Mouse (Mus musculus) cerebellum, postnatal 36 days (tissue): ENCODE measurements at regions not wholly inside any gene's neighbourhood (a gene's known extent, or its start where the extent isn't known, plus 50 kb on each side); places are given as distances from the start of the nearest gene placed in this dataset.
A peak's percentile ranks its signal among the peaks of the same experiment; 100 is the strongest.

ENCODE experiments used
- DNase-seq, 2 experiments: peaks; one replicate each; pipeline ENCODE4 v3.0.0; 2021 to 2022; ENCODE audit warnings: mixed read lengths in 2 of 2

DNA sequence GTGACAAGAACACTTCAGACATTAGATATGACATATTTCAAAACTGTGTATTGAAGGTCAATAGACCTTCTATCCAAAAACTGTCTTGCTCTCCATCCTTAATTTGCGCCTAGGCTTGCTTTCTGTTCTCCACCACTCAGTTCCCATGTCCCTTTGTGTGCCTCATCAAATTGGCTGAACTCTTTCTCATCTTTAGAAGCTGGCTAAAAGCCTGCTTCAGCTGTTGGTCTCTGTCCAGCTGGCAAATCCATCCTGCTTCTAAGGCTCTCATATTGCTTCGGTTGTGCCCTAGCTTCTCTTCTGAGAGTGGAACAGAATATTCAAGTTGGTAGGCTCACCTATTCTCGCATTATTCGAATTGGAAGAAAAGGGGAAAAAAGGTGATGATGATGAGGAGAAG is 322.6 kb upstream of the Klf12 start:
- DNase-seq = peak; percentile 2 to 5

DNA sequence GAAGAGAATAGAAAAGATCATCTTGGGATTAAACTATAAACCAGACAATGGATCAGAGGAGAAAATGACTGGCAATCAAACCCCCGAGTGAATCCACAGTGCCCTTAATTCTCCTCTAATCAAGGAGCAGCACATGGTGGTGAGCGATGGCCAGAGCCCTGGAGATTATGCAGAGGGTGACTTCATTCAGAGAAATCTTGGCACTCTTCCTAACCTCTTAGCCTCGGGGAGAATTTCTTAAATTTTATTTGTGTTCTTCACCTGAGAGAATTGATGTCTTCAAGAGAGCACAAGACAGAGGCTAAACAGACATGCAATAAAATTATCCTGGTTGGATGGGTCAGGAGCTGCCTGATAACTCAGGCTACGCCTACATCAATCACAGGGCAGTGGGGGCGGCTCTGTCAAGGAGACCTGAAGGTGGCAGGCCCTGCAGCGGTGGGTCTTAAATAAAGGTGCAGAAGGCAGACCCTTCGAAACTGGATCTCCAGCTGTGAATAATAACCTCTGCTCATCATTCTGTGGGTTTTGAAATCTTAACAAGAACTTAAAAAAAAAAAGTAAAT is 316.5 kb upstream of the Klf12 start:
- DNase-seq = no peak

DNA sequence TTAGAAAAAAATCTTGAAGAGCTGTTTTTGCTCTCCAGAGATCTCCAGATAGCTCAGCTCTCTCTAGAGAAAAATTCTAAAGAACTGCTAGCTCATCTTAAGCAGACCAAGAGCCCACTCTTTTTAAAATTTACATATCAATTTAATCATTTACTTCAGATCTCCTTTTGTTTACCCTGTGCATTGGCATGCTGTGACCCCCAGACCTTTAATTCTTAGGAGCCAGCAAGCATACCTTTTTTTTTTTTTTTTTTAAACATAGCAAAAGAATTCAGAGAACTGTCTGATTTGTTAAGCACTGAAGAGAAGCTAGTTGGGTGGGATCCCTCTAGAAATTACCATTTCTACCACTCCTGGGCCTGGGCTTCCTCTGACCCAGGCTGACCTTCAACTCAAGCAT is 285.5 kb upstream of the Klf12 start:
- no peak for DNase-seq

DNA sequence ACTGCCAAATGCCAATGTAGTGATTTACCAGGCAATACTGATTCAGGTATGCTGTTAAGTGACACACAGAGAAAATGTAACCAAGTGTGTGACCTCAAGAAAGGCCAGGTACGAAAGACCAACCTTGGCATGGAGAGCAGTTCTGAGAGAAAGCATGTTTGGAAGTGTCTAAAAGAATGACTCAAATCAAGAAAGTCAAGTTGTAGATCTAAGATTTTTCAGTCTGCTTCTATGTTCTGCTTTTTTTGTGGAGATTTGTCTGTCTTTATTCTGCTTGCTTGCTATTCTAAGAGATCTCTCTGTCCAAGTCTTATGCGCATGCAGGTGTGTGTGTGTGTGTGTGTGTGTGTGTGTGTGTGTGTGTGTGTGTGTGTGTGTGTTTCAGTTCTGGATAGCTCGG is 277.4 kb upstream of the Klf12 start:
- DNase-seq = no peak

DNA sequence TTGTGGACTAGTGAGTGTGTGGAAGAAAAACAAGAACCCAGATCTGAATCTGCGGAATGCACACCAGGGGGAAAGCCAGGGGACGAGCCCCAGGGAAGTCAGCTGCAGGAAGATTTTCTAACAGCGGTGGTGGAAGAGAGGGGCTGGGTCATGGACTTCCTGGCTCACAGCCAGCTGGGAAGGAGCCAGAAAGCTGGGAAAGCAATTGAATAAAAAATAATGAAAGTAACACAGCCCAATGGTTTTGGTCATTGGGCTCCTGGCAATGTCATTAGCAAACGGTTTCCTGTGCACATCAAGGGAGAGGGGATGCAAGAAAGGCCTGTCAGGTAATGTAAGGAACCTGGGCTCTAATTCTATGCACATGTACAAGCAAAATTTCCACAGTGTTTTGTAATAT is 273.9 kb upstream of the Klf12 start:
- peak in 1 of 2 experiments; percentile 3 for DNase-seq

DNA sequence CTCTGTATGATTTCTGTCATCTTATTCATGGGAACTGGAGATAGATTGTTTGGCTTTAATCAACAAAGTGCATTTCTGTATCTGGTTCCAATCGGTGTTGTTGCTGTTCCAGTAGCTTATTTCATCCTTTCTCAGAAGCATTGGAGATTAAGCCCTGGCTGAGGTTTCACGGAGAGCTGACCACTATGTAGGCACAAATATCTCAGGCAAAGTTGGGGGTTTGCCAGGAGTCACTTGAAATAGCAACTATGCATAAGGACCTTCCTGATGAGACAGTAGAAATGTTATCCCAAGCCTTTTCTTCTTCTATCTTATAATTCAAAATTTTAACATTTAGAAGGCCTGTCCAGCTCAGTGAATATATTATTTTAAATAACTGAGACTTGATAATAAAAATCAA is 268.0 kb upstream of the Klf12 start:
- peak in 1 of 2 experiments; percentile 5 for DNase-seq

DNA sequence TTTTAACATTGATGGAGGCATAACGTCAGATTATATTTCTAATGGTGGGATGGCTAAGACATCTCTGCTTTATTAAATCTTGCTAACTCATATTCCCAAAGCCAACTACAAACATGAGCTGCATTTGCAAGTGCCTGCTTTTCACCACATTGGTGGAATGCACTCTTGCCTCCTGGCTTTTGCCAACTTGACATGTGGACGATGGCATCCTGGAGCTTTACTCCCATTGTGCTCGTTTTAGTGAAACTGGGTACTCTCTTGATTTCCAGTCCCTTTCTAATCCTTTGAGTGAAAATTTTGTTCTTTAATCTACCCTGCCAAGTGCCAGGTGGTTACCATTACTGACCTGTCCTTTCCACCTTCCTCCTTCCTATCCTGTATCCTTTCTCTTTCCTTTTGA is 265.8 kb upstream of the Klf12 start:
- DNase-seq = peak; percentile 11 to 19

DNA sequence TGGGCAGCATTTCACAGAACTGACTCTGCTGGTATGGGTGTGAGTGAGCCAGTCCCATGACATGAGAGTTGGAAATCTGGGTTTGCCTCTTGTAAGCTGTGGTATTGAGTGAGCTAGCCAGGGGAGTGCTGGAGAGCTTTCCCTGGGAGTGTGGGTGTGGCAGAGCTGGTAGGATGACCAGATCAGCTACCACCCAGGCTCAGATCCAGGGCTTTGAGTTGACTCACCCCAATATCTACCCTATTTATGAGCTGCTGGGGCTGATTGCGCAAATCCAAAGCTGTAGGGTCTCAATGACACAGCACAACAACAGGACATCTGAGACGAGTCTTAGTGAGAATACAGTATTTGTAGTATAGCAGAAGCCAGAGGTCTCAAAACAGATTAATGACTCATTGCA is 245.7 kb upstream of the Klf12 start:
- DNase-seq = no peak

DNA sequence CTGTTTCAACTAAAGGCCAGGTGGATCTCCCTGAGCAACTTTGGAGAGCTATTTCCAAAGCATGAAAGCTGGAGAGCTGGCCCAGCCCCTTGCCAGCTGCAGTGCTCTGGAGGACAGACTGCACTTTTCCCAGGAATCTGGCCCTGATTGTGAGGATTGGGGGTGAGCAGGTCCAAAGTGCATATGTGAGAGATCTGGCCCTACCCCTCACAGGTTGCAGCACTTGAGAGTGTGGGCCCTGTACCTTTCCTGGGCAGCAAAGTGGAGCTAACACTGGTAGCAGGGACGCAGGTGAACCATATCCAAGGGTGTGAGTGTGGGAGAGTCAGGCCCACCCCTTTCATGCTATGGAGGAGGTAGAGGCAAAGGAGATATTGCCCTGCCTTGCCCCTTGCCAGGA is 245.3 kb upstream of the Klf12 start:
- DNase-seq = no peak

DNA sequence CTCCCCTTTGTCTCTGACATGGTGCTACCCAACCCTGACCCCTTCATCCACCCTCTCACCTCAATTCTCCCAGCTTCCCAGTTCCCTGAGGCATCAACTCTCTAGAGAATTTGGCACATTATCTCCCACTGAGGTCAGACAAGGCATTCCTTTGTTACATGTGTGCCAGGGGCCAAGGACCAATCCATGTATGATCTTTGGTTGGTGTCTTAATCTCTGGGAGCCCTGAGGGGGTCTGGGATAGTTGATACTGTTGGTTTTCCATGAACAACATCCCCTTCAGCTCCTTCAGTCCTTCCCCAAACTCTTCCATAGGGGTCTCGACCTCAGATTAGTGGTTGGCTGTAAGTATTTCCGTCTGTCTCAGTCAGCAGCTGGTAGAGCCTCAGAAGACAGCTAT is 224.9 kb upstream of the Klf12 start:
- DNase-seq = no peak

DNA sequence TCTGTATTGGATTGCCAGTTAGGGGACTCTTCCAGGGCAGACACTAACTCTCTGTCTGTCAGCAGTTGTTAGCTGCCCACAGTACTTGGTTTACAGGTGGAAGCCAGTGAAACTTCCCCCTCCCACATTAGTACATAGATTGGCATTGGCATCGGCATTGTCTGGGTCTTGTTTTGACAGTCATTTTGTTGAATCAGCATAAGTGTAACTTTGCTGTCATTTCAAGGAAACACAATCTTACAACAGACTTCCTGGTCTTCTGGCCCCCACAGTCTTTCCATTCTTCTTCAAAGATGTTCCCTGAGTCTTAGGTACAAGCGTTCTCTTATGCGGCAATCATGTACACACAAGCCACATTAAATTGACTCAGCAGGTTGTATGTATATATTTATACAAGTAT is 223.6 kb upstream of the Klf12 start:
- no peak for DNase-seq

DNA sequence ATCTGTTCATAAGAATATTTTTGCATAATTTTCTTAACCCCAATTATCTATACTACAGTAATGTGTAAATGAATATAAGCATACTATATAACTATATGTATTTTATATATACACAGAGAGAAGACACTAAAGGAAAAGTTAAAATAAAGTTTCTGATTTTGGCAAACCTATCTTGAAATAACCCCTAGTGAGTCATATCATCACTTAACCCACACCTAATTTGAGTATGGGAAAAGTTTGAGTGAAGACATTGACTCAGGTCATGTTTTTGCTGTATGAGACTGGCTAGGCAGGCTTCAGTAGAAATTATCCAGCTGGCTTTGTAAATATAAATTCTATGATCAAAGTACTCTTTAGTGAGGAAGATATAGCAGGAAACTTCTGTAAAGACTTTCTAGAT is 223.1 kb upstream of the Klf12 start:
- DNase-seq = no peak

DNA sequence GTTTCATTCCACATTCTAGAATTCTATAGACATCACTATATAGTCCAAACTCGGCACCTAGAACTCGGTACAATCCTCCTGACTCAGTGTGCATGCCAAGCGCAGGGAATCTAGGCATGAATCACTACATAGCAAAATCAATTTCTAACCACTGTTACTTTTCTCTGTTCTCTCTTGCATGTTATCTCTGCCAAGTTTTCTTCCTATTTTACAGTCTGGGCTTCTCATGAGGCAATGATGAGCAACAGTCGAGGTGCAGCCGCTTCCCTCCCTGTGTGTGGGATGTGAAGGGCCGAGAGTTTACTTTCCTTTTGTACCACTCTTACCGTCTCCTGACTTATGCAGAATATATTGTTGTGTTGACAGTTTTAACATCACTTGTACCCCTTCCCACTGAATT is 204.4 kb upstream of the Klf12 start:
- DNase-seq = no peak

DNA sequence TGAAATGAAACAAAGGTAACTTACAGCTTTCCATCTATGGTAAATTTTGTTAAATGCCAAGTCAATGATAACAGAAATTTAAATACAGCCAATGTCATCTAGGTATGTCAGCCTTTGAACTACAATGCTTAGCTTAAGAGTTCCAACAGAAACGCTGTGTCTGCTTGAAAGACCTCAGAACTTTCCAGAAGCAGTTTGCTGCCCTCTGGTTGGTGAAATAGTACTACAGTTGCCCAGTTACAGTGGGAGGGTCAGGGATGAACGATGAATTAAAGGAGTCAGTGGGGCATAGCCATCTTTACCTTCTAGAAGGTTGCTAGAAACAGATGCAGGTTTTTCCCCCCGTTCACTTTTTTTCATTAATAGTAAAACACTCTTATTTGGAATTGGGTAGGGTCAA is 201.0 kb upstream of the Klf12 start:
- no peak for DNase-seq

DNA sequence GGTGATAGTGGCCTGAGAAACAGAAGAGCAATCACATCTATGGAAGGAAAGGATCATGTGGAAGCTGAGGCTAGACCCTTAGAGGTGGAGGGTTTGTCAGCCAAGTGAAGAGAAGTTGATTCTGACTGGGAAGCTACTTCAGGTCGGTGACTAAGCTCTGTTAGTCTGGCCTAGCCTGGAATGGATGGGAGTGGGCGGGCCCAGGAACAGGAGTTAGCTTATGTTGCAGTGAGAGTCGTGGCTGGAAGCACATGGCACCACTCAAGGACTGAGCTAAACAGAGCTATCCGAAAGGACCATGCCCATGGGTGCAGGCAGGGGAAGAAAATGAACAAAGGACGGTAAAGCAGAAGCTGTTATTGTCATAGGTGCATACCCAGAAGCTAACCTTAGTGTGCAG is 199.6 kb upstream of the Klf12 start:
- no peak for DNase-seq

DNA sequence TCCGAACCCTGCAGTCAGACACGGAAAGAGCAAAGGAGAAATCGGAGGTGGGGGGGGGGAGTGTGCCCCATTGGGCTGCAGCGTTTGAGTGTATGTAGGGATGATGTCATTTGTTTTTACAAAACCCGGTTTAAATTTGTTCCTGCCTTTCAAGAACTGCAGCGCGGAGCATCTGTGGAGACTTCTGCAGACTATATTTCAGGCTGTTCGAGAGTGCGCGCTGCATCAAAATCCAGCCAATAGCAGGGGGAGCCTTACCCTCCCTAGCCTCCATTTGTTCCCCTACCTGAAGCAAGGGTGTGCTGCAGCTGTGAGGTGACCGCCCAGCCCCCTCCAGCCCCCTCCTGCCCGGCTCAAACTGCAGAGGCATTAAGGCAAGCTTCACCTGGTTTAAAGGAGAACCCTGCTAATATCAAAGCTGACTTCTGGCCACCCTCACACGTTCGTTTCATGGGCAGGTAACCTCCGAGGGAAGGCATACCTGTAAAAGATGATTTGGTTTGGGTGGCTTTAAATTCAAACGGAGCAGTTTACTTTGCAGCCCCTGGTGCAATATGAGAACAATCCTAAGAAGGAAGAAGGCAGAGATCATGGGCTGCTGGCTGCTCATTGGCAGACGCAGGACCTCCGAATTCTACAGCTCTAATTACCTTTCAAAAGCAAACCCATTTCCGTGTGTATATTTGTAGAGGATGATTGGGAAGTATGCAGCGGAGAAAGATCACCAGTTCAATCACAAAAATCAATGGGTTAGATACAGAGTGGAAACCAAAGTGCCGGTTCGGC is 193.3 kb upstream of the Klf12 start:
- peak in 1 of 2 experiments; percentile 13 for DNase-seq

DNA sequence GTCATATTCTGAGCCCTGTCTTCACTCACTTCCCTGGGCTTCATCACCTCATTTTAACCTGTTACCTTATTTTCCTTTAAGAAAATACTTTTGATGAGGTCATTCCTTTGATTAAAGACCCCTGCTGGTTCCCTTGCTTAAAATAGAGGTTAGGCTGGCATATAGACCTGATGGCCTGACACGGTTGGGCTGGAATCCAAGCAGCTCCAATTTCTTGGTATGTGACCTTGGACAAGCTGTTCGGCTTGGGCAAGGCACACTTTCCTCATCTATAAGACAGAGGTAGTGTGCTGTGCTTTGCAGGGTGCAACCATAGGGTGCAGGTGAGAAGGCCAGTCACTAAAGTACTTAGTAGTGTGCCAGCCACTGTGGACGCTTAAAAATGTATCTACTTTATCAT is 183.8 kb upstream of the Klf12 start:
- no peak for DNase-seq

DNA sequence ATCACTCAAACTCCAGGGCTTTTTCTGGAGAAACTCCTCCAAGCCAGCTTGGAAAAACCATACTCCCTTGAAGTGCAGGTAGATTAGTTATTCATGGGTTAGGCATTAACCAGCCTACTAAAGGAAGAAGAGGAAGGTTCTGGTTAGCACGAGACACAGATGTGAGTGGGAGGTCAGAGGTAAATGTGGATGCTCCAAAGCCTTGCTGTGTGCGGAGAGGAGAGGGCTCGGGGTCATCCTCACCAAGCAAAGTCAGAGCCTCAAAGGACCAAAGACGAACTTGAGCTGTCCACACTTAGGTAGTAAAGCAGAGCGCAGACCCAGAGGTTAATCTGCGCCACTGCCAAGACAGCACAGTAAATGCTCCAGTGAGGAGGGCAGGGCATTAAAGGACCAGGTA is 177.8 kb upstream of the Klf12 start:
- DNase-seq = no peak

DNA sequence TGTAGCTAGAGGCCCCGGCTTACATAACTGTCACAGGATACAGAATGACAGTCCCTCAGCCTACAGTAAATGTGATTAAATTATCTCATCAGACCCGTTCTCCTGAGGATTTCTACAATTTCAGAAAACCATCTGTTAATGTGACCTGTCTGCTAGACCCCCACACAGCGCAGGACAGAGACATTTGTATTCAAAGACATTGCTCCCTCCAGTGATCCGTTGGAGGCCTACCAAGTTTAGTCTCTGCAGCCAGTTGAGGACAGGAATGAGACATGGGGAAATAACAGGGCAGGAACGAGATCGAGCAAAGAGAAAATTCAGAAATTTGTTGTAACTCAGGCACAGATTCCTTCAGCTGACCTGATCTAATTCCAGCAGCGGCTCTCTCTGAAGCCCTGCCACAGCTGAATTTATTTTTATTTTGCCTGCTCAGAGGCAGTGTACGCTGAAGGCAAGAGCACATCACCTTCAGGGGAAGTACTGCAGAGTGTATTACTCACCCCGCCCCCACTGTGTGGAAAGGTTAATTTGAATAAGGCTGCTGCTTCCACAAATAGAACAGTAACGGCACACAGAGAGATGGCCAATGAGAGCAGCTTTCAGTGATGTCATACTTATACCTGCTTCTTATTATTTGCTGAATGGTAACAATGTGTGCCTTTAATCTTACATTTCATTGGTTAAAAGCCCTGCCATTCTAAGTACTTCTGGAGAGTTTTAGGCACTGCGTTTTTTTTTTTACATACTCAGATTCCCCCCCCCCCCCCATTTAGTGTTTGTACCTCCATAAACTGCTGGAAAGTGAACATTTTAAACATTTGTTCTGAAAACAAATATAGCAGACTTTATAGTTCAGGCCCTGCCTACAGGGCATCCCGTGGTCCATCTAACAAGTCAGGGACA is 176.9 kb upstream of the Klf12 start:
- peak; percentile 63 to 70 for DNase-seq

DNA sequence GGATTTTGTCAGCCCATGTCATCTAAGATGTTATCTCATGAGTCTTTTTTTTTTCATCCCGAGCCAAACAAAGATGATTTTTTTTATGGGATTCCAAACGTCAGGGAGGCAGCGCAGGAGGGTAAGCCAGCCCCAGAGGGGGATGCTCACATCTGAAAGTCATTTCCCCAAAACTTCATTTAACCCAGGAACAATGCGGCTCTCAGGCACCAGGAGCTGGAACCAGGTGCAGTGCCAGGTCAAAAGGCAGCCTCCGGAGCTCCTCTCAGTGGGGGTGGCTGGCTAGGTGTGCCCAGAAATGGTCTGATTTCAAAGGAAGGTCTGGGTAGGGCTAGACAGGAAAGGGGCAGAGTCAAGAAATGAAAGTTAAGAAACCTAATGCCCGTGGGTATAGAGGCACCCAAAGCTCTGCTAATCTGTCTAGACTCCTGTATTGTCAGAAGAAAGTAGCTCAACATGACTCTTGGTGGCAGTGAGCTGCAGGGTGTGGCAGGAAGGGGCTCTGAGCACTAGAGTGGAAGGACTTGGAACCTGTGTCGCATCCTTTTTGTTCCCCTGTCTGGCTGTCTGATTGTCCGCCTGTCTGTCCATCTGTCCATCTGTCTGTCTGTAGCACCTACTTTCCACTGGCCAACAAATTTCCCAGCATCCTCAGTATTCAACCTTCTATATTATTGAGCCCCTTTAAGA is 175.3 kb upstream of the Klf12 start:
- DNase-seq = no peak

DNA sequence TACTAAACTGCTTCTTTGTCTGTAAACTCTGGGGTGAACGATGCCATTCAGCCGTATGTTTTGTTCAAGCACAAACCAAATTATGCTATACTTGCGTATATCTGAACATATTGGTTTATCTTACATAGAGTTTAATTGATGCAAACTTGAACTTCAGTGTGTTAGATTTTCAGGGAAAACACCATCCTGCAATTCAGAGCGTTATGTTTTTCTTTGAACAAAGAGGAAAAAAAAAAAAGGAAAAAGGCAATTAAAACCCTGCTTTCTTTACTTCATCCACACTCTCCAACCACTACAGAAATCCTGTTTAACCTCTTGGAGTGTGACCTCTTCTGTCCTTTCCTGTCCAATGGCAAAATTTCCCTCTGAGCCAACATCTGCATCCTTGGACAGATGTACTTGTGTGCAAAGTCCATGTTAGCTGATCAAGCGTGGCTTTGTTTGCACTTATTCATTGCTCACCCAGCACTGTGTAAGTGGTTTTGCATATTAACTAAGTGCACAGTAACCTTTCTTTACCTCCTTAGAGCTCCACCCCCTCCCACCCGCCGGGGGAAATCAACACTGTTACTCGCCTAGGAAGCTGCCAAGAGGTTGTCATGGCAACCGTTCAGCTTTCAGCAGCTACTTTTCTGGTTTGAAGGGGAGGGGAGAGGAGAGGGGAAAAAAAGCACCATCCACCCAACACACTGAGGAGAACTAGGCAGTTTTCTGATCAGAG is 174.4 kb upstream of the Klf12 start:
- peak; percentile 56 to 59 for DNase-seq
